Mouse (Mus musculus) neural tube, embryonic 15.5 days (tissue): ENCODE data around the gene Ift80. TPM values are rescaled to one million over a fixed set of nuclear protein-coding genes. Genes with fewer than 3 reads are reported as not detected.
"Not testable (repeated sequence)": the region's sequence is repeated elsewhere in the genome, so short reads cannot be mapped to it uniquely, and the experiment has no call there.

Source experiments
- ATAC-seq: fragments of 200-750 bp; cut with Nextera tagmentation; 2 replicates; pipeline ENCODE4 v1.8.0; 2017; ENCODE audit warnings: mild to moderate bottlenecking, moderate TSS enrichment, moderate library complexity; ENCODE audit not compliant: low FRiP score
- H3K27ac ChIP-seq: fragments of 300-500 bp; sonication (generic); replicated peaks from 2 replicates; pipeline ENCODE4 v1.5.1; 2015; ENCODE audit warnings: mild to moderate bottlenecking, inconsistent platforms
- H3K27me3 ChIP-seq: fragments of 300-500 bp; sonication (generic); replicated peaks from 2 replicates; pipeline ENCODE4 v1.6.1; 2015; ENCODE audit warnings: inconsistent platforms
- H3K36me3 ChIP-seq: fragments of 300-500 bp; sonication (generic); 2 replicates; pipeline ENCODE4 v1.6.1; 2015; ENCODE audit warnings: inconsistent platforms
- H3K4me1 ChIP-seq: fragments of 300-500 bp; sonication (generic); 2 replicates; pipeline ENCODE4 v1.6.1; 2015; ENCODE audit warnings: inconsistent platforms
- H3K4me2 ChIP-seq: fragments of 300-500 bp; sonication (generic); 2 replicates; pipeline ENCODE4 v1.6.1; 2015; ENCODE audit warnings: inconsistent platforms, mild to moderate bottlenecking, moderate library complexity
- H3K4me3 ChIP-seq: fragments of 300-500 bp; sonication (generic); replicated peaks from 2 replicates; pipeline ENCODE4 v1.5.1; 2015; ENCODE audit warnings: mild to moderate bottlenecking, inconsistent platforms
- H3K9ac ChIP-seq: fragments of 300-500 bp; sonication (generic); replicated peaks from 2 replicates; pipeline ENCODE4 v1.6.1; 2015; ENCODE audit warnings: mild to moderate bottlenecking, inconsistent platforms
- H3K9me3 ChIP-seq: fragments of 300-500 bp; sonication (generic); replicated peaks from 2 replicates; pipeline ENCODE4 v1.6.1; 2016; ENCODE audit warnings: inconsistent platforms
- WGBS: fragments of 180-500 bp; shearing (Covaris S2); methylation state at CpG from one replicate; pipeline ENCODE4 v1.1.7; 2015; ENCODE audit warnings: mixed read lengths; 5-methylcytosine and 5-hydroxymethylcytosine counted together
- polyA plus RNA-seq: library from polyadenylated mRNA; unstranded; fragments of >200 nt; fragmentation: Nextera tagmentation; extraction: Ambion mirVana; gene quantifications from 2 replicates; pipeline ENCODE4 v1.2.1, GENCODE M21; 2015

Gene Ift80
- polyA plus RNA-seq, 1 experiment from 2014 or later, result 7.3 TPM

GRCm38 (mm10) chr3:68904902-68905778 lies 99.2 kb downstream of the Ift80 start:
- no peak for ATAC-seq
- Histone ChIP-seq H3K9me3 (no peaks in the 10 kb centered on the region), H3K4me2 (no peak overlapping the region), H3K27ac (no peak overlapping the region), H3K9ac (no peak overlapping the region), H3K27me3 (no peaks in the 10 kb centered on the region), H3K4me1 (no peaks in the 10 kb centered on the region), H3K4me3 (no peak overlapping the region), H3K36me3 (no peaks in the 10 kb centered on the region)
- WGBS, result 75% methylated on average over 2 of the region's 2 CpGs

GRCm38 (mm10) chr3:68902636-68903035 lies 101.7 kb downstream of the Ift80 start:
- WGBS, result 95% methylated on average over 20 of the region's 20 CpGs
- not testable (repeated sequence) for H3K9me3 ChIP-seq, H3K4me1 ChIP-seq, ATAC-seq, H3K4me3 ChIP-seq, H3K36me3 ChIP-seq, H3K4me2 ChIP-seq, H3K27me3 ChIP-seq, H3K27ac ChIP-seq, H3K9ac ChIP-seq

GRCm38 (mm10) chr3:68897154-68897553 lies 107.2 kb downstream of the Ift80 start:
- WGBS, result 94% methylated on average over 5 of the region's 5 CpGs

GRCm38 (mm10) chr3:68895426-68895825 lies 108.9 kb downstream of the Ift80 start:
- Histone ChIP-seq H3K4me3 (no peak overlapping the region), H3K4me1 (no peaks in the 10 kb centered on the region), H3K27me3 (no peaks in the 10 kb centered on the region), H3K27ac (no peak overlapping the region), H3K36me3 (peaks cover 4% of the 10 kb centered on the region; the same call in 1 of the 2 replicates), H3K9me3 (no peaks in the 10 kb centered on the region), H3K9ac (no peak overlapping the region), H3K4me2 (no peak overlapping the region)
- ATAC-seq, result no peak
- 64% methylated on average over 4 of the region's 4 CpGs for whole genome bisulfite sequencing

More at GRCm38 (mm10) chr3:68897154-68897553, 107.2 kb downstream of the Ift80 start:
- Histone ChIP-seq H3K4me2 (no peak overlapping the region), H3K36me3 (peaks cover 4% of the 10 kb centered on the region; the same call in 1 of the 2 replicates), H3K27me3 (no peaks in the 10 kb centered on the region), H3K27ac (no peak overlapping the region), H3K9ac (no peak overlapping the region), H3K4me1 (no peaks in the 10 kb centered on the region), H3K9me3 (no peaks in the 10 kb centered on the region), H3K4me3 (no peak overlapping the region)
- no peak for ATAC-seq

GRCm38 (mm10) chr3:68886845-68887244 lies 117.5 kb downstream of the Ift80 start:
- Histone ChIP-seq H3K36me3 (no peaks in the 10 kb centered on the region), H3K4me1 (no peaks in the 10 kb centered on the region), H3K9ac (no peak overlapping the region), H3K4me3 (no peak overlapping the region), H3K27me3 (no peaks in the 10 kb centered on the region), H3K9me3 (no peaks in the 10 kb centered on the region), H3K27ac (no peak overlapping the region), H3K4me2 (no peak overlapping the region)
- ATAC-seq, result no peak
- WGBS, result 80% methylated on average over 5 of the region's 5 CpGs

GRCm38 (mm10) chr3:68874079-68874478 lies 130.3 kb downstream of the Ift80 start:
- no peak for ATAC-seq
- H3K4me1 ChIP-seq, result peaks cover 12% of the 10 kb centered on the region
- no peak overlapping the region for H3K9ac ChIP-seq
- no peak overlapping the region for H3K27ac ChIP-seq
- 96% methylated on average over 2 of the region's 2 CpGs for WGBS
- H3K36me3 ChIP-seq, result no peaks in the 10 kb centered on the region
- no peak overlapping the region for H3K4me2 ChIP-seq
- no peaks in the 10 kb centered on the region for H3K9me3 ChIP-seq
- H3K27me3 ChIP-seq, result no peaks in the 10 kb centered on the region
- no peak overlapping the region for H3K4me3 ChIP-seq

- Histone ChIP-seq H3K4me3 (peak overlapping the region; percentile 75), H3K9ac (peak overlapping the region; percentile 71), H3K9me3 (no peaks in the 10 kb centered on the region), H3K4me1 (peaks cover 19% of the 10 kb centered on the region), H3K27me3 (no peaks in the 10 kb centered on the region), H3K27ac (0 out of 2 replicates have a peak overlapping the region, but pooled peaks have one; percentile 24), H3K4me2 (peak overlapping the region; percentile 90), H3K36me3 (no peaks in the 10 kb centered on the region)
- 3% methylated on average over 15 of the region's 15 CpGs for WGBS
- no peak; the same call in 1 of the 2 replicates for ATAC-seq
These were observed 133.8 kb downstream of the Ift80 start for GRCm38 (mm10) chr3:68870568-68870950.

- Histone ChIP-seq H3K27me3 (no peaks in the 10 kb centered on the region), H3K36me3 (no peaks in the 10 kb centered on the region), H3K27ac (peak overlapping the region; percentile 77), H3K4me2 (peak overlapping the region; percentile 90), H3K4me3 (peak overlapping the region; percentile 75), H3K4me1 (peaks cover 19% of the 10 kb centered on the region), H3K9me3 (no peaks in the 10 kb centered on the region), H3K9ac (peak overlapping the region; percentile 71)
- peak; percentile 91 for ATAC-seq
- WGBS, result 0% methylated on average over 96 of the region's 96 CpGs
These were observed 134.4 kb downstream of the Ift80 start for GRCm38 (mm10) chr3:68869691-68870567.

- Histone ChIP-seq H3K27me3 (no peaks in the 10 kb centered on the region), H3K9me3 (no peaks in the 10 kb centered on the region), H3K4me1 (peaks cover 19% of the 10 kb centered on the region), H3K4me3 (peak within 1 kb of the TSS; percentile 75), H3K36me3 (no peaks in the 10 kb centered on the region), H3K9ac (peak within 1 kb of the TSS; percentile 71), H3K27ac (peak within 1 kb of the TSS; percentile 77), H3K4me2 (peak within 1 kb of the TSS; percentile 90)
- ATAC-seq, result peak; percentile 85
- WGBS, result under 1% methylated on average over 58 of the region's 62 CpGs
These were observed 135.1 kb downstream of the Ift80 start, which contains the start of gene 1110032F04Rik for GRCm38 (mm10) chr3:68869211-68869690. 1110032F04Rik (plus strand) TSS chr3:68869586.

GRCm38 (mm10) chr3:68852414-68852813 lies 152.0 kb downstream of the Ift80 start:
- no peak for ATAC-seq
- no peak overlapping the region for H3K27ac ChIP-seq
- no peaks in the 10 kb centered on the region for H3K27me3 ChIP-seq
- H3K4me1 ChIP-seq, result no peaks in the 10 kb centered on the region
- no peak overlapping the region for H3K4me2 ChIP-seq
- H3K36me3 ChIP-seq, result no peaks in the 10 kb centered on the region
- no peaks in the 10 kb centered on the region for H3K9me3 ChIP-seq
- H3K4me3 ChIP-seq, result no peak overlapping the region
- WGBS, result 92% methylated on average over 1 of the region's 1 CpGs
- no peak overlapping the region for H3K9ac ChIP-seq

- Histone ChIP-seq H3K27me3 (no peaks in the 10 kb centered on the region), H3K9me3 (no peaks in the 10 kb centered on the region), H3K36me3 (no peaks in the 10 kb centered on the region), H3K9ac (no peak overlapping the region), H3K4me1 (no peaks in the 10 kb centered on the region), H3K27ac (no peak overlapping the region), H3K4me3 (no peak overlapping the region), H3K4me2 (no peak overlapping the region)
- WGBS, result 65% methylated on average over 3 of the region's 3 CpGs
- ATAC-seq, result no peak
These were observed 156.0 kb downstream of the Ift80 start for GRCm38 (mm10) chr3:68848323-68848722.
